Mouse (Mus musculus): ENCODE measurements around the gene Mtmr14.

Gene Mtmr14

GRCm38 (mm10) chr6:113281676-113282075 is 44.0 kb downstream of the Mtmr14 start:
- no peak for DNase-seq (ENCODE audit: low spot score in 2 of 2)

- peak in 1 of 2 experiments; percentile 19 for DNase-seq (ENCODE audit: low spot score in 2 of 2)
Observed at GRCm38 (mm10) chr6:113282101-113282802, 44.6 kb downstream of the Mtmr14 start, which contains the start of gene Cpne9. TSS of gene Cpne9 (plus strand) at chr6:113282307.

- DNase-seq (ENCODE audit: low spot score in 2 of 2): no peak
Observed at GRCm38 (mm10) chr6:113282969-113283368, 45.3 kb downstream of the Mtmr14 start.

- DNase-seq (ENCODE audit: low spot score in 2 of 2): no peak
Observed at GRCm38 (mm10) chr6:113283500-113283899, 45.9 kb downstream of the Mtmr14 start.

- DNase-seq (ENCODE audit: low spot score in 2 of 2): no peak
Observed at GRCm38 (mm10) chr6:113284931-113285330, 47.3 kb downstream of the Mtmr14 start.

- no peak for DNase-seq (ENCODE audit: low spot score in 2 of 2)
Observed at GRCm38 (mm10) chr6:113286316-113286715, 48.7 kb downstream of the Mtmr14 start.

- DNase-seq (ENCODE audit: low spot score in 2 of 2): no peak
Observed at GRCm38 (mm10) chr6:113287236-113287635, 49.6 kb downstream of the Mtmr14 start.

- DNase-seq (ENCODE audit: low spot score in 2 of 2): no peak
Observed at GRCm38 (mm10) chr6:113289346-113289745, 51.7 kb downstream of the Mtmr14 start.

- no peak for DNase-seq (ENCODE audit: low spot score in 2 of 2)
Observed at GRCm38 (mm10) chr6:113290346-113290745, 52.7 kb downstream of the Mtmr14 start.

- no peak for DNase-seq (ENCODE audit: low spot score in 2 of 2)
Observed at GRCm38 (mm10) chr6:113292938-113293337, 55.3 kb downstream of the Mtmr14 start.

- no peak for DNase-seq (ENCODE audit: low spot score in 2 of 2)
Observed at GRCm38 (mm10) chr6:113296046-113296445, 58.4 kb downstream of the Mtmr14 start.

GRCm38 (mm10) chr6:113296639-113297038 is 59.0 kb downstream of the Mtmr14 start:
- DNase-seq (ENCODE audit: low spot score in 2 of 2): no peak

- DNase-seq (ENCODE audit: low spot score in 2 of 2): no peak
Observed at GRCm38 (mm10) chr6:113301350-113301749, 63.7 kb downstream of the Mtmr14 start.

- DNase-seq (ENCODE audit: low spot score in 2 of 2): peak in 1 of 2 experiments; percentile 39
Observed at GRCm38 (mm10) chr6:113302258-113302657, 64.6 kb downstream of the Mtmr14 start.

- peak; percentile 99 for DNase-seq (ENCODE audit: low spot score in 2 of 2)
Observed at GRCm38 (mm10) chr6:113306322-113306985, 68.8 kb downstream of the Mtmr14 start.

GRCm38 (mm10) chr6:113306986-113307349 is 69.3 kb downstream of the Mtmr14 start, which contains the start of gene Brpf1:
TSS of gene Brpf1 (plus strand) at chr6:113307137.
- no peak for DNase-seq (ENCODE audit: low spot score in 2 of 2)

- peak; percentile 68 to 71 for DNase-seq (ENCODE audit: low spot score in 2 of 2)
Observed at GRCm38 (mm10) chr6:113307481-113308121, 70.0 kb downstream of the Mtmr14 start.

GRCm38 (mm10) chr6:113308141-113308540 is 70.5 kb downstream of the Mtmr14 start:
- DNase-seq (ENCODE audit: low spot score in 2 of 2): peak; percentile 29 to 50

GRCm38 (mm10) chr6:113315972-113316371 is 78.3 kb downstream of the Mtmr14 start:
- no peak for DNase-seq (ENCODE audit: low spot score in 2 of 2)

GRCm38 (mm10) chr6:113326533-113327315 is 89.1 kb downstream of the Mtmr14 start, which contains the start of gene Ogg1:
TSS of gene Ogg1 (plus strand) at chr6:113326972.
- DNase-seq (ENCODE audit: low spot score in 2 of 2): peak; percentile 92 to 98

- DNase-seq (ENCODE audit: low spot score in 2 of 2): no peak
Observed at GRCm38 (mm10) chr6:113329396-113329795, 91.8 kb downstream of the Mtmr14 start.

GRCm38 (mm10) chr6:113330547-113330946 is 92.9 kb downstream of the Mtmr14 start:
- peak in 1 of 2 experiments; percentile 47 for DNase-seq (ENCODE audit: low spot score in 2 of 2)
